In the genomic region with DNA sequence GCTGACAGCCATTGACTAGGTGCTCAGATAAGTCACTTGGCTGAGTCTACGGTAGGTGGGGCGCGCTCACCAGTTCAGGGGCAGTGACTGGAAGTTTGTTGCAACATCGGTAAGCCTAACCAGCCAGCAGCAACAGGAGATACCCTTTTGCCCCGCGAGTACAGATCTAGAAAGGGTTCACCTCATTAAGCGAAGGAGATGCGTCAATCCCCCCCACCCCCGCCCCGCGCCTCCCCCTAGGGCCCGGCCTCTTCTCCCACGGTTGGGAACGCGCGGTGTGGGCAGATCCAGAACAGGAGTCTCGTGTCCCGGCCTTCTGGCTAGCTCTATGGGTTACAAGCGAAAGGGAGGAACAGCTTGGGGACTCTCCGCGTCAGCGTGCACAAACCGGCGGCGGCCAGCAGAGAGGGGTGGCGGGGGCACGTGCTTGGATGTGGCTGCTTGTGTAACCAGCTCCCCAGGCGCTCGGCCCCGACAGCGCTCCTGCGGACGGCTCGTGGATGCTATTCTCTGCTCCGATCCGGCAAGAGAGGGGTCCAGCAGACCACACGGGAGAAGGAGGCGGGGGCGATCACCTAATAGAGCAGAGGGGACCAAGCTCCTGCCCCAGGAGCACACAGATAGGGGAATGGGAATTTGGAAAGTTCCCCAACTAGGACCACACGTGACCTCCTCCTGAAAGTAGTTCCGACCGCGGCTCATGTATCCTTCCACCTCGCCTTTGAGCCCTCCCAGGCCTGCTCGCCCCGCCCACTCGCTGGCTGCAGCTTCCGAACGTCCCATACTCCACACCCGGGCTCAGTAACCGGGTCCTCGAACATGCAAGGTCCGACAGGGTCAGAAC, we compare ENCODE assay signal across 7 mouse cellular contexts. TPM values are rescaled to one million over a fixed set of nuclear protein-coding genes. Genes with fewer than 3 reads are reported as not detected.
DNase-seq lines count a peak whose midpoint lies in the region; ATAC-seq lines count a peak whose summit lies in the region.

No protein-coding gene starts in this region.

- peaks cover 12% of the 10 kb centered on the region; the same call in 1 of the 2 replicates for H3K4me1 ChIP-seq in intestine, embryonic 15.5 days (replicated peaks)
- H3K4me1 ChIP-seq in midbrain, embryonic 11.5 days (ENCODE audit: control insufficient read depth, insufficient read depth, low read length), result peaks cover 23% of the 10 kb centered on the region

- 0 out of 2 replicates have a peak, but pooled peaks cover 3% of the 10 kb centered on the region for H3K27me3 ChIP-seq in intestine, embryonic 15.5 days (replicated peaks)
- H3K27me3 ChIP-seq in midbrain, embryonic 11.5 days (ENCODE audit: control insufficient read depth, insufficient read depth, low read length), result no peaks in the 10 kb centered on the region

- intact Hi-C loops in left cerebral cortex, postnatal 36 days (cut with DNase I), result loop anchor here (2.0 to 5.0 kb wide), 5 partner anchors 43 to 469 kb away; no protein-coding TSS in a partner anchor

- no peaks in the 10 kb centered on the region for H3K9me3 ChIP-seq in intestine, embryonic 15.5 days
- no peaks in the 10 kb centered on the region for H3K9me3 ChIP-seq in midbrain, embryonic 11.5 days (ENCODE audit: control insufficient read depth, low read length)

- peak overlapping the region; percentile 97 for H3K27ac ChIP-seq in intestine, embryonic 15.5 days
- peak overlapping the region; percentile 98 for H3K27ac ChIP-seq in midbrain, embryonic 11.5 days (ENCODE audit: low read depth, low read length)

- WGBS in intestine, embryonic 15.5 days, result 0% methylated on average over 53 of the region's 53 CpGs
- under 1% methylated on average over 53 of the region's 53 CpGs for WGBS in midbrain, embryonic 11.5 days

- H3K36me3 ChIP-seq in intestine, embryonic 15.5 days, result no peaks in the 10 kb centered on the region
- H3K36me3 ChIP-seq in midbrain, embryonic 11.5 days (ENCODE audit: control insufficient read depth, insufficient read depth, low read length), result no peaks in the 10 kb centered on the region

- ATAC-seq in intestine, embryonic 15.5 days, result peak; percentile 78
- peak; percentile 81 for ATAC-seq in midbrain, embryonic 11.5 days (ENCODE audit: low FRiP score)

- H3K4me3 ChIP-seq in intestine, embryonic 15.5 days (replicated peaks), result peak overlapping the region; percentile 72
- H3K4me3 ChIP-seq in midbrain, embryonic 11.5 days (ENCODE audit: low read depth, low read length), result peak overlapping the region; percentile 97

- H3K4me2 ChIP-seq in intestine, embryonic 15.5 days (replicated peaks), result peak overlapping the region; percentile 92
- H3K4me2 ChIP-seq in midbrain, embryonic 11.5 days, result peak overlapping the region; percentile 71

- DNase-seq in adrenal gland, adult 18-20 months (ENCODE audit: low spot score in 2 of 2), result peak; percentile 96 to 97
- DNase-seq in embryo, embryonic 11 days, result peak; percentile 97
- DNase-seq in gastrocnemius, postnatal 25 days, result peak; percentile 95
- DNase-seq in left cerebral cortex, postnatal 36 days (ENCODE audit: low spot score in 2 of 2), result peak; percentile 96 to 98
- DNase-seq in midbrain, embryonic 11.5 days (ENCODE audit: low spot score, missing footprints), result peak; percentile 99
- peak; percentile 98 for DNase-seq in skeletal muscle tissue, adult 2 months (ENCODE audit: low read depth, low spot score)

- H3K9ac ChIP-seq in intestine, embryonic 15.5 days, result peak overlapping the region; percentile 87
- H3K9ac ChIP-seq in midbrain, embryonic 11.5 days (ENCODE audit: low read length), result peak overlapping the region; percentile 86

RNA-seq across cellular contexts. Expression of a gene that starts 1.3 kb away (rescaled TPM):
- total RNA-seq in adrenal gland, adult 18-20 months (2021), result 10 to 100 TPM; 69.0 to 74.2 TPM
- 10 to 100 TPM; 31.8 to 35.9 TPM for total RNA-seq in gastrocnemius, postnatal 25 days (2021)
- polyA plus RNA-seq in intestine, embryonic 15.5 days (2015; fragmentation: Nextera tagmentation; extraction: Ambion mirVana), result 10.1 TPM in 2 replicates
- 100 to 1,000 TPM; 146 to 153 TPM for total RNA-seq in left cerebral cortex, postnatal 36 days (2021)
- polyA plus RNA-seq in midbrain, embryonic 11.5 days (2014; fragmentation: Nextera tagmentation; extraction: Ambion mirVana), result 9.1 and 9.4 TPM in 2 replicates

RNA-seq across cellular contexts. Expression of a gene that starts 16.4 kb away (rescaled TPM):
- 10 to 100 TPM; 62.1 to 71.9 TPM for total RNA-seq in adrenal gland, adult 18-20 months (2021)
- total RNA-seq in gastrocnemius, postnatal 25 days (2021), result 10 to 100 TPM; 47.3 to 65.2 TPM
- 72.6 and 76.1 TPM in 2 replicates for polyA plus RNA-seq in intestine, embryonic 15.5 days (2015; fragmentation: Nextera tagmentation; extraction: Ambion mirVana)
- 10 to 100 TPM; 94.7 to 97.0 TPM for total RNA-seq in left cerebral cortex, postnatal 36 days (2021)
- 110 and 114 TPM in 2 replicates for polyA plus RNA-seq in midbrain, embryonic 11.5 days (2014; fragmentation: Nextera tagmentation; extraction: Ambion mirVana)

Comparison
In these comparisons a context has a peak if more than half of its experiments do, and no peak if none do; other contexts are left out.
1. Peak in every context shown above with its lines: DNase-seq, ATAC-seq, H3K4me3 ChIP-seq and H3K27ac ChIP-seq.